Mouse (Mus musculus): ENCODE measurements around the gene Plagl1.

- TF ChIP-seq TCF12 (IDR thresholded peaks at IDR 0.05; ENCODE audit: low read depth, low read length) = no peak
- TF ChIP-seq POLR2A (IDR thresholded peaks at IDR 0.05; ENCODE audit: control insufficient read depth in 1 of 2, insufficient read depth in 1 of 2, low read depth in 1 of 2, low read length in 2 of 2, poor library complexity in 1 of 2) = no peak
- TF ChIP-seq SMC3 (IDR thresholded peaks at IDR 0.05; ENCODE audit: low read depth, low read length) = no peak
- TF ChIP-seq EP300 (IDR thresholded peaks at IDR 0.05; ENCODE audit: low read depth in 1 of 2, low read length in 2 of 2) = no peak
- TF ChIP-seq USF2 (IDR thresholded peaks at IDR 0.05; ENCODE audit: borderline replicate concordance in 1 of 2, insufficient read depth in 1 of 2, low read depth in 1 of 2, low read length in 2 of 2) = no peak
Observed at GRCm38 (mm10) chr10:13044659-13045058, 15.6 kb upstream of the Plagl1 start.
